ENCODE assay signal across 21 mouse cellular contexts in genomic region chr5:125480434-125481231, GRCm38 (mm10). TPM values are rescaled to one million over a fixed set of nuclear protein-coding genes. Genes with fewer than 3 reads are reported as not detected.
DNase-seq lines count a peak whose midpoint lies in the region; ATAC-seq and TF ChIP-seq lines count a peak whose summit lies in the region.
"Had no signal": no experiment of that assay in that cellular context is flagged by ENCODE, and none has a peak within 500 bp of the region (broad histone marks: within the 10 kb centered on the region; RNA-seq: fewer than 3 reads in every experiment).

No protein-coding gene starts in this region.

- no peak overlapping the region for H3K27ac ChIP-seq in hindbrain, embryonic 11.5 days (ENCODE audit: low read depth, low read length)
- H3K27ac ChIP-seq in hindbrain, postnatal 0 days = no peak overlapping the region
- no peak overlapping the region for H3K27ac ChIP-seq in kidney, embryonic 14.5 days (ENCODE audit: low read depth, low read length)
- no peak overlapping the region for H3K27ac ChIP-seq in kidney, embryonic 15.5 days
- peak overlapping the region; percentile 13; the same call in 1 of the 2 replicates for H3K27ac ChIP-seq in stomach, embryonic 16.5 days (ENCODE audit: low read length)
- no peak overlapping the region for H3K27ac ChIP-seq in midbrain, postnatal 0 days (ENCODE audit: low read depth, low read length)
- H3K27ac ChIP-seq: heart, adult 2 months; heart, embryonic 15.5 days had no signal

- peaks cover 5% of the 10 kb centered on the region for H3K4me1 ChIP-seq in hindbrain, embryonic 11.5 days (replicated peaks; ENCODE audit: control insufficient read depth, insufficient read depth, low read length)
- peaks cover 16% of the 10 kb centered on the region for H3K4me1 ChIP-seq in hindbrain, postnatal 0 days (ENCODE audit: insufficient read depth, low read length)
- H3K4me1 ChIP-seq in kidney, embryonic 14.5 days (ENCODE audit: control insufficient read depth, insufficient read depth, low read length) = peaks cover 17% of the 10 kb centered on the region
- H3K4me1 ChIP-seq in kidney, embryonic 15.5 days = peaks cover 32% of the 10 kb centered on the region
- peaks cover 30% of the 10 kb centered on the region for H3K4me1 ChIP-seq in stomach, embryonic 16.5 days (ENCODE audit: control insufficient read depth, insufficient read depth, low read length)
- peaks cover 19% of the 10 kb centered on the region for H3K4me1 ChIP-seq in midbrain, postnatal 0 days (ENCODE audit: insufficient read depth, low read length)

- H3K36me3 ChIP-seq in hindbrain, embryonic 11.5 days (ENCODE audit: control insufficient read depth, insufficient read depth, low read length) = 0 out of 2 replicates have a peak, but pooled peaks cover 2% of the 10 kb centered on the region
- peaks cover 20% of the 10 kb centered on the region; the same call in 1 of the 2 replicates for H3K36me3 ChIP-seq in hindbrain, postnatal 0 days (ENCODE audit: insufficient read depth, low read length)
- peaks cover 11% of the 10 kb centered on the region for H3K36me3 ChIP-seq in kidney, embryonic 14.5 days (ENCODE audit: control insufficient read depth, insufficient read depth, low read length)
- peaks cover 30% of the 10 kb centered on the region for H3K36me3 ChIP-seq in kidney, embryonic 15.5 days
- peaks cover 11% of the 10 kb centered on the region for H3K36me3 ChIP-seq in stomach, embryonic 16.5 days (ENCODE audit: control insufficient read depth, insufficient read depth, low read length)
- H3K36me3 ChIP-seq in midbrain, postnatal 0 days (ENCODE audit: insufficient read depth, low read length) = peaks cover 20% of the 10 kb centered on the region

- no peaks in the 10 kb centered on the region for H3K27me3 ChIP-seq in hindbrain, embryonic 11.5 days (ENCODE audit: control insufficient read depth, insufficient read depth, low read length)
- no peaks in the 10 kb centered on the region for H3K27me3 ChIP-seq in hindbrain, postnatal 0 days (ENCODE audit: insufficient read depth, low read length)
- H3K27me3 ChIP-seq in kidney, embryonic 14.5 days (ENCODE audit: control insufficient read depth, insufficient read depth, low read length) = no peaks in the 10 kb centered on the region
- H3K27me3 ChIP-seq in kidney, embryonic 15.5 days = no peaks in the 10 kb centered on the region
- H3K27me3 ChIP-seq in stomach, embryonic 16.5 days (ENCODE audit: control insufficient read depth, insufficient read depth, low read length) = no peaks in the 10 kb centered on the region
- H3K27me3 ChIP-seq in midbrain, postnatal 0 days (ENCODE audit: insufficient read depth, low read length) = no peaks in the 10 kb centered on the region
- H3K27me3 ChIP-seq: CH12.LX; heart, embryonic 15.5 days; Patski had no signal

- 80% methylated on average over 11 of the region's 11 CpGs for WGBS in hindbrain, embryonic 11.5 days
- WGBS in hindbrain, postnatal 0 days = 80% methylated on average over 11 of the region's 11 CpGs
- WGBS in kidney, embryonic 14.5 days = 84% methylated on average over 11 of the region's 11 CpGs
- 86% methylated on average over 11 of the region's 11 CpGs for WGBS in kidney, embryonic 15.5 days
- WGBS in stomach, embryonic 16.5 days = 68% methylated on average over 11 of the region's 11 CpGs
- WGBS in midbrain, postnatal 0 days = 77% methylated on average over 11 of the region's 11 CpGs

- no peak for DNase-seq in hindbrain, embryonic 11.5 days (ENCODE audit: low spot score)
- DNase-seq in hindbrain, postnatal 0 days (ENCODE audit: low spot score) = no peak
- peak; percentile 59 for DNase-seq in retina, postnatal 1 day
- DNase-seq in midbrain, postnatal 0 days (ENCODE audit: low spot score) = no peak
- DNase-seq: adrenal gland, adult 2 months; adrenal gland, postnatal 25 days; cerebellum, adult 2 months; cerebellum, postnatal 10 days; gastrocnemius, postnatal 10 days; heart, adult 2 months; heart, postnatal 14 days had no signal

- no peak overlapping the region for H3K4me2 ChIP-seq in hindbrain, embryonic 11.5 days (replicated peaks; ENCODE audit: low read depth, low read length)
- H3K4me2 ChIP-seq in hindbrain, postnatal 0 days (ENCODE audit: low read depth, low read length) = no peak overlapping the region
- H3K4me2 ChIP-seq in kidney, embryonic 14.5 days (replicated peaks; ENCODE audit: low read depth, low read length) = no peak overlapping the region
- H3K4me2 ChIP-seq in kidney, embryonic 15.5 days = no peak overlapping the region
- H3K4me2 ChIP-seq in stomach, embryonic 16.5 days (ENCODE audit: low read depth, low read length) = no peak overlapping the region
- no peak overlapping the region for H3K4me2 ChIP-seq in midbrain, postnatal 0 days (ENCODE audit: low read depth, low read length, poor library complexity, severe bottlenecking)
- H3K4me2 ChIP-seq: heart, embryonic 11.5 days; heart, embryonic 15.5 days had no signal

- ATAC-seq in hindbrain, embryonic 11.5 days (ENCODE audit: low FRiP score) = no peak
- ATAC-seq in hindbrain, postnatal 0 days = no peak
- ATAC-seq in kidney, embryonic 14.5 days (ENCODE audit: low FRiP score, low TSS enrichment) = no peak
- no peak for ATAC-seq in kidney, embryonic 15.5 days (replicated peaks; ENCODE audit: low FRiP score)
- ATAC-seq in stomach, embryonic 16.5 days (ENCODE audit: insufficient read depth, low FRiP score) = no peak
- ATAC-seq in midbrain, postnatal 0 days (ENCODE audit: low FRiP score) = no peak
- ATAC-seq: activated CD4-positive, CD25-positive, alpha-beta regulatory T cell, adult 4 months; forebrain, embryonic 16.5 days; hindbrain, embryonic 16.5 days; Patski had no signal

- no peaks in the 10 kb centered on the region for H3K9me3 ChIP-seq in hindbrain, embryonic 11.5 days (ENCODE audit: control insufficient read depth, low read length)
- H3K9me3 ChIP-seq in hindbrain, postnatal 0 days (ENCODE audit: low read length) = no peaks in the 10 kb centered on the region
- no peaks in the 10 kb centered on the region for H3K9me3 ChIP-seq in kidney, embryonic 14.5 days (ENCODE audit: control insufficient read depth, low read length)
- H3K9me3 ChIP-seq in kidney, embryonic 15.5 days (replicated peaks) = no peaks in the 10 kb centered on the region
- no peaks in the 10 kb centered on the region for H3K9me3 ChIP-seq in stomach, embryonic 16.5 days (replicated peaks; ENCODE audit: control insufficient read depth, low read length)
- H3K9me3 ChIP-seq in midbrain, postnatal 0 days (ENCODE audit: low read length) = no peaks in the 10 kb centered on the region
- H3K9me3 ChIP-seq: heart, embryonic 15.5 days had no signal

- 0 out of 2 replicates have a peak overlapping the region, but pooled peaks have one; percentile 11 for H3K9ac ChIP-seq in hindbrain, embryonic 11.5 days (ENCODE audit: low read depth, low read length)
- H3K9ac ChIP-seq in hindbrain, postnatal 0 days (replicated peaks; ENCODE audit: low read length) = no peak overlapping the region
- 0 out of 2 replicates have a peak overlapping the region, but pooled peaks have one; percentile 23 for H3K9ac ChIP-seq in kidney, embryonic 14.5 days (ENCODE audit: low read depth, low read length)
- no peak overlapping the region for H3K9ac ChIP-seq in kidney, embryonic 15.5 days
- 0 out of 2 replicates have a peak overlapping the region, but pooled peaks have one; percentile 14 for H3K9ac ChIP-seq in stomach, embryonic 16.5 days (ENCODE audit: low read length)
- H3K9ac ChIP-seq in midbrain, postnatal 0 days (replicated peaks; ENCODE audit: low read length, poor library complexity, severe bottlenecking) = no peak overlapping the region
- H3K9ac ChIP-seq: heart, embryonic 15.5 days had no signal

- no peak overlapping the region for H3K4me3 ChIP-seq in hindbrain, embryonic 11.5 days (ENCODE audit: low read depth, low read length)
- no peak overlapping the region for H3K4me3 ChIP-seq in hindbrain, postnatal 0 days (ENCODE audit: low read length)
- no peak overlapping the region for H3K4me3 ChIP-seq in kidney, embryonic 14.5 days (ENCODE audit: low read length)
- H3K4me3 ChIP-seq in kidney, embryonic 15.5 days (replicated peaks) = no peak overlapping the region
- H3K4me3 ChIP-seq in stomach, embryonic 16.5 days (replicated peaks; ENCODE audit: low read length) = no peak overlapping the region
- H3K4me3 ChIP-seq in midbrain, postnatal 0 days (ENCODE audit: low read depth, low read length) = no peak overlapping the region
- H3K4me3 ChIP-seq: heart, adult 2 months; heart, embryonic 15.5 days had no signal

- TF ChIP-seq CTCF in hindbrain, postnatal 0 days (IDR thresholded peaks at IDR 0.05; ENCODE audit: low read depth) = no peak
- no peak for TF ChIP-seq CTCF in midbrain, postnatal 0 days (IDR thresholded peaks at IDR 0.05)

RNA-seq across cellular contexts. Expression of gene Aacs, which starts 5.0 kb away (rescaled TPM):
- 48.6 and 50.1 TPM in 2 replicates for polyA plus RNA-seq in hindbrain, embryonic 11.5 days (2014; fragmentation: Nextera tagmentation; extraction: Ambion mirVana)
- 124 and 125 TPM in 2 replicates for total RNA-seq in hindbrain, postnatal 0 days (2014; rRNA removed)
- 77.3 and 77.6 TPM in 2 replicates for polyA plus RNA-seq in hindbrain, postnatal 0 days (2015; fragmentation: Nextera tagmentation; extraction: Ambion mirVana)
- polyA plus RNA-seq in kidney, embryonic 14.5 days (2014; fragmentation: Nextera tagmentation; extraction: Ambion mirVana) = 21.0 and 36.6 TPM in 2 replicates
- polyA plus RNA-seq in kidney, embryonic 15.5 days (2015; fragmentation: Nextera tagmentation; extraction: Ambion mirVana) = 36.0 and 40.7 TPM in 2 replicates
- polyA plus RNA-seq in stomach, embryonic 16.5 days (2015; fragmentation: Nextera tagmentation; extraction: Ambion mirVana) = 75.4 and 79.3 TPM in 2 replicates
- total RNA-seq in midbrain, postnatal 0 days (2014; rRNA removed) = 104 and 112 TPM in 2 replicates
- 84.8 and 86.5 TPM in 2 replicates for polyA plus RNA-seq in midbrain, postnatal 0 days (2015; fragmentation: Nextera tagmentation; extraction: Ambion mirVana)

RNA-seq across cellular contexts. Expression of gene Bri3bp, which starts 39.3 kb away (rescaled TPM):
- 30.1 and 30.8 TPM in 2 replicates for polyA plus RNA-seq in hindbrain, embryonic 11.5 days (2014; fragmentation: Nextera tagmentation; extraction: Ambion mirVana)
- total RNA-seq in hindbrain, postnatal 0 days (2014; rRNA removed) = 89.3 and 91.2 TPM in 2 replicates
- 41.7 and 44.2 TPM in 2 replicates for polyA plus RNA-seq in hindbrain, postnatal 0 days (2015; fragmentation: Nextera tagmentation; extraction: Ambion mirVana)
- polyA plus RNA-seq in kidney, embryonic 14.5 days (2014; fragmentation: Nextera tagmentation; extraction: Ambion mirVana) = 29.6 and 39.8 TPM in 2 replicates
- polyA plus RNA-seq in kidney, embryonic 15.5 days (2015; fragmentation: Nextera tagmentation; extraction: Ambion mirVana) = 41.5 and 42.0 TPM in 2 replicates
- polyA plus RNA-seq in stomach, embryonic 16.5 days (2015; fragmentation: Nextera tagmentation; extraction: Ambion mirVana) = 27.7 and 31.8 TPM in 2 replicates
- total RNA-seq in midbrain, postnatal 0 days (2014; rRNA removed) = 89.5 and 96.0 TPM in 2 replicates
- polyA plus RNA-seq in midbrain, postnatal 0 days (2015; fragmentation: Nextera tagmentation; extraction: Ambion mirVana) = 42.3 and 43.9 TPM in 2 replicates

RNA-seq across cellular contexts. Expression of gene Dhx37, which starts 46.7 kb away (rescaled TPM):
- 10.4 and 12.5 TPM in 2 replicates for polyA plus RNA-seq in hindbrain, embryonic 11.5 days (2014; fragmentation: Nextera tagmentation; extraction: Ambion mirVana)
- total RNA-seq in hindbrain, postnatal 0 days (2014; rRNA removed) = 15.8 and 27.5 TPM in 2 replicates
- polyA plus RNA-seq in hindbrain, postnatal 0 days (2015; fragmentation: Nextera tagmentation; extraction: Ambion mirVana) = 8.0 and 9.8 TPM in 2 replicates
- polyA plus RNA-seq in kidney, embryonic 14.5 days (2014; fragmentation: Nextera tagmentation; extraction: Ambion mirVana) = 7.7 and 14.4 TPM in 2 replicates
- polyA plus RNA-seq in kidney, embryonic 15.5 days (2015; fragmentation: Nextera tagmentation; extraction: Ambion mirVana) = 13.3 and 15.6 TPM in 2 replicates
- 8.4 and 10.8 TPM in 2 replicates for polyA plus RNA-seq in stomach, embryonic 16.5 days (2015; fragmentation: Nextera tagmentation; extraction: Ambion mirVana)
- total RNA-seq in midbrain, postnatal 0 days (2014; rRNA removed) = 17.8 and 32.9 TPM in 2 replicates
- polyA plus RNA-seq in midbrain, postnatal 0 days (2015; fragmentation: Nextera tagmentation; extraction: Ambion mirVana) = 10.9 TPM in 2 replicates

RNA-seq across cellular contexts. Expression of gene Tmem132b, which starts 50.9 kb away (rescaled TPM):
- polyA plus RNA-seq in hindbrain, embryonic 11.5 days (2014; fragmentation: Nextera tagmentation; extraction: Ambion mirVana) = 0.70 and 0.74 TPM in 2 replicates
- 45.9 and 46.6 TPM in 2 replicates for total RNA-seq in hindbrain, postnatal 0 days (2014; rRNA removed)
- 6.1 and 6.9 TPM in 2 replicates for polyA plus RNA-seq in hindbrain, postnatal 0 days (2015; fragmentation: Nextera tagmentation; extraction: Ambion mirVana)
- 0.24 and 0.46 TPM in 2 replicates for polyA plus RNA-seq in kidney, embryonic 14.5 days (2014; fragmentation: Nextera tagmentation; extraction: Ambion mirVana)
- polyA plus RNA-seq in kidney, embryonic 15.5 days (2015; fragmentation: Nextera tagmentation; extraction: Ambion mirVana) = 0.32 and 0.36 TPM in 2 replicates
- polyA plus RNA-seq in stomach, embryonic 16.5 days (2015; fragmentation: Nextera tagmentation; extraction: Ambion mirVana) = 0.26 and 0.37 TPM in 2 replicates
- total RNA-seq in midbrain, postnatal 0 days (2014; rRNA removed) = 27.8 and 36.2 TPM in 2 replicates
- 4.8 and 6.4 TPM in 2 replicates for polyA plus RNA-seq in midbrain, postnatal 0 days (2015; fragmentation: Nextera tagmentation; extraction: Ambion mirVana)
- total RNA-seq: CH12.LX; heart, adult 2 months; heart, postnatal 14 days had no signal
- polyA plus RNA-seq: activated CD4-positive, CD25-positive, alpha-beta regulatory T cell, adult 4 months; heart, adult 2 months; heart, embryonic 15.5 days; Patski had no signal

Comparison
In these comparisons a context has a peak if more than half of its experiments do, and no peak if none do; other contexts are left out.
1. H3K9ac ChIP-seq: peak in hindbrain, embryonic 11.5 days (single experiment), kidney, embryonic 14.5 days (single experiment) and stomach, embryonic 16.5 days (single experiment); none in hindbrain, postnatal 0 days (single experiment), kidney, embryonic 15.5 days (single experiment) and midbrain, postnatal 0 days (single experiment).